Mouse (Mus musculus) lung, postnatal 25 days (tissue): ENCODE data around the gene Nepro.

Source experiments
- DNase-seq: peaks from one replicate; pipeline ENCODE4 v3.0.0; 2022; ENCODE audit warnings: low spot score

Gene Nepro

GRCm38 (mm10) chr16:44724083-44724787 is at the start of gene Nepro:
Gene Nepro (plus strand): TSS chr16:44724301.
- DNase-seq, result peak; percentile 94

- no peak for DNase-seq
Observed at GRCm38 (mm10) chr16:44676357-44676756, 47.7 kb upstream of the Nepro start.

GRCm38 (mm10) chr16:44679082-44679481 is 45.0 kb upstream of the Nepro start:
- DNase-seq, result no peak

- DNase-seq, result no peak
Observed at GRCm38 (mm10) chr16:44679503-44679971, 44.6 kb upstream of the Nepro start.

- no peak for DNase-seq
Observed at GRCm38 (mm10) chr16:44680756-44681498, 43.2 kb upstream of the Nepro start.

GRCm38 (mm10) chr16:44684646-44685045 is 39.5 kb upstream of the Nepro start:
- no peak for DNase-seq

GRCm38 (mm10) chr16:44685401-44685800 is 38.7 kb upstream of the Nepro start:
- no peak for DNase-seq

- DNase-seq, result no peak
Observed at GRCm38 (mm10) chr16:44686991-44687718, 36.9 kb upstream of the Nepro start.

GRCm38 (mm10) chr16:44687719-44688420 is 36.2 kb upstream of the Nepro start:
- DNase-seq, result no peak

GRCm38 (mm10) chr16:44688507-44688906 is 35.6 kb upstream of the Nepro start:
- no peak for DNase-seq

GRCm38 (mm10) chr16:44690501-44690900 is 33.6 kb upstream of the Nepro start:
- DNase-seq, result no peak

- no peak for DNase-seq
Observed at GRCm38 (mm10) chr16:44691066-44691465, 33.0 kb upstream of the Nepro start.

GRCm38 (mm10) chr16:44691561-44692141 is 32.5 kb upstream of the Nepro start:
- peak; percentile 58 for DNase-seq

GRCm38 (mm10) chr16:44692541-44692940 is 31.6 kb upstream of the Nepro start:
- no peak for DNase-seq

GRCm38 (mm10) chr16:44693695-44694094 is 30.4 kb upstream of the Nepro start:
- no peak for DNase-seq

- DNase-seq, result no peak
Observed at GRCm38 (mm10) chr16:44695214-44695858, 28.8 kb upstream of the Nepro start.

GRCm38 (mm10) chr16:44695859-44696620 is 28.1 kb upstream of the Nepro start:
- DNase-seq, result peak; percentile 44

GRCm38 (mm10) chr16:44697473-44698205 is 26.5 kb upstream of the Nepro start:
- no peak for DNase-seq

GRCm38 (mm10) chr16:44701155-44701554 is 22.9 kb upstream of the Nepro start:
- DNase-seq, result no peak

GRCm38 (mm10) chr16:44702272-44702671 is 21.8 kb upstream of the Nepro start:
- no peak for DNase-seq
